Mouse (Mus musculus) olfactory bulb, adult 2 months (tissue): Measurements from ENCODE around the gene Smg6.

Experiments
- CTCF ChIP-seq: fragments of 200-500 bp; IDR thresholded peaks from 2 replicates; pipeline ENCODE4 v1.5.1; 2012; ENCODE audit warnings: low read depth, mild to moderate bottlenecking, low read length, moderate library complexity; ENCODE audit not compliant: insufficient read depth
- POLR2A ChIP-seq: fragments of 200-500 bp; IDR thresholded peaks from 2 replicates; pipeline ENCODE4 v1.6.1; 2012; ENCODE audit warnings: mild to moderate bottlenecking, low read depth, low read length, moderate library complexity; ENCODE audit not compliant: insufficient read depth

- TF ChIP-seq CTCF (no peak), POLR2A (no peak)
These were observed 242.3 kb downstream of the Smg6 start for GRCm38 (mm10) chr11:75167643-75168589.
